Mouse (Mus musculus) small intestine, adult 2 months (tissue): ENCODE data around the gene Cep170b. TPM values are rescaled to one million over a fixed set of nuclear protein-coding genes. Genes with fewer than 3 reads are reported as not detected.

Source experiments
- H3K27ac ChIP-seq: fragments of 200-500 bp; 2 replicates; pipeline ENCODE4 v1.5.1; 2012; ENCODE audit warnings: low read depth, low read length, control low read depth, inconsistent platforms; ENCODE audit not compliant: insufficient read depth
- H3K27me3 ChIP-seq: fragments of 200-500 bp; 2 replicates; pipeline ENCODE4 v1.6.1; 2012; ENCODE audit warnings: mild to moderate bottlenecking, moderate library complexity, low read length, inconsistent platforms; ENCODE audit not compliant: control insufficient read depth, insufficient read depth
- H3K36me3 ChIP-seq: fragments of 200-500 bp; 2 replicates; pipeline ENCODE4 v1.6.1; 2012; ENCODE audit warnings: mild to moderate bottlenecking, low read length, control low read depth, inconsistent platforms; ENCODE audit not compliant: control insufficient read depth, insufficient read depth
- H3K4me1 ChIP-seq: fragments of 200-500 bp; 2 replicates; pipeline ENCODE4 v1.6.1; 2012; ENCODE audit warnings: low read length, inconsistent platforms, mixed read lengths; ENCODE audit not compliant: control insufficient read depth, insufficient read depth, insufficient read length
- H3K4me3 ChIP-seq: fragments of 200-500 bp; 2 replicates; pipeline ENCODE4 v1.5.1; 2012; ENCODE audit warnings: low read depth, mild to moderate bottlenecking, control low read depth, inconsistent platforms, low read length, moderate library complexity
- CTCF ChIP-seq: fragments of 200-500 bp; IDR thresholded peaks from 2 replicates; pipeline ENCODE4 v1.5.1; 2012; ENCODE audit warnings: low read depth, mild to moderate bottlenecking, control low read depth, inconsistent platforms, low read length, moderate library complexity, mixed read lengths; ENCODE audit not compliant: insufficient replicate concordance, insufficient read length; ENCODE audit errors: extremely low read depth
- POLR2A ChIP-seq: fragments of 200-500 bp; IDR thresholded peaks from 2 replicates; pipeline ENCODE4 v1.6.1; 2012; ENCODE audit warnings: low read depth, mild to moderate bottlenecking, control low read depth, inconsistent platforms, low read length, moderate library complexity
- WGBS: fragments of 180-500 bp; shearing (Covaris S2); methylation state at CpG from one replicate; pipeline ENCODE4 v1.1.7; 2018; 5-methylcytosine and 5-hydroxymethylcytosine counted together
- polyA plus RNA-seq: library from polyadenylated mRNA; depleted of rRNA; stranded (reverse); fragments of >200 nt; gene quantifications from 2 replicates; pipeline ENCODE4 v1.2.3, GENCODE M21; 2012

Gene Cep170b
- polyA plus RNA-seq, 1 experiment, result 99.3 TPM

- WGBS, result 94% methylated on average over 3 of the region's 3 CpGs
- H3K36me3 ChIP-seq, result no peaks in the 10 kb centered on the region
- H3K27me3 ChIP-seq, result no peaks in the 10 kb centered on the region
- TF ChIP-seq POLR2A, result no peak
- TF ChIP-seq CTCF, result no peak
- H3K4me1 ChIP-seq, result no peaks in the 10 kb centered on the region
- H3K27ac ChIP-seq, result no peak overlapping the region
- H3K4me3 ChIP-seq, result no peak overlapping the region
Observed at GRCm38 (mm10) chr12:112759471-112759870, 39.2 kb downstream of the Cep170b start.

GRCm38 (mm10) chr12:112760154-112760926, 40.1 kb downstream of the Cep170b start, which contains the start of gene Pld4:
TSS of gene Pld4 (plus strand) at chr12:112760655.
- Histone ChIP-seq H3K4me3 (peak within 1 kb of the TSS; percentile 33), H3K4me1 (no peaks in the 10 kb centered on the region), H3K27me3 (no peaks in the 10 kb centered on the region), H3K36me3 (no peaks in the 10 kb centered on the region), H3K27ac (0 out of 2 replicates have a peak within 1 kb of the TSS, but pooled peaks have one; percentile 2)
- 40% methylated on average over 4 of the region's 4 CpGs for WGBS
- TF ChIP-seq POLR2A (no peak; the same call in 1 of the 2 replicates), CTCF (no peak)

GRCm38 (mm10) chr12:112761411-112761810, 41.2 kb downstream of the Cep170b start:
- Histone ChIP-seq H3K36me3 (no peaks in the 10 kb centered on the region), H3K4me1 (no peaks in the 10 kb centered on the region), H3K27me3 (no peaks in the 10 kb centered on the region), H3K27ac (0 out of 2 replicates have a peak overlapping the region, but pooled peaks have one; percentile 40), H3K4me3 (peak overlapping the region; percentile 33; the same call in 1 of the 2 replicates)
- TF ChIP-seq POLR2A, result no peak
- TF ChIP-seq CTCF, result no peak
- 88% methylated on average over 4 of the region's 4 CpGs for WGBS

GRCm38 (mm10) chr12:112762018-112762417, 41.8 kb downstream of the Cep170b start:
- Histone ChIP-seq H3K27ac (peak overlapping the region; percentile 40; the same call in 1 of the 2 replicates), H3K4me3 (peak overlapping the region; percentile 46), H3K27me3 (no peaks in the 10 kb centered on the region), H3K4me1 (no peaks in the 10 kb centered on the region), H3K36me3 (no peaks in the 10 kb centered on the region)
- 74% methylated on average over 3 of the region's 3 CpGs for WGBS
- TF ChIP-seq POLR2A, result no peak
- TF ChIP-seq CTCF, result no peak

GRCm38 (mm10) chr12:112763176-112763575, 42.9 kb downstream of the Cep170b start:
- H3K27ac ChIP-seq, result no peak overlapping the region
- no peaks in the 10 kb centered on the region for H3K27me3 ChIP-seq
- H3K4me3 ChIP-seq, result no peak overlapping the region
- no peaks in the 10 kb centered on the region for H3K4me1 ChIP-seq
- WGBS, result 92% methylated on average over 4 of the region's 4 CpGs
- no peaks in the 10 kb centered on the region for H3K36me3 ChIP-seq
- TF ChIP-seq POLR2A (no peak), CTCF (no peak)

GRCm38 (mm10) chr12:112764141-112764540, 43.9 kb downstream of the Cep170b start:
- Histone ChIP-seq H3K27ac (no peak overlapping the region), H3K4me3 (no peak overlapping the region), H3K36me3 (no peaks in the 10 kb centered on the region), H3K4me1 (no peaks in the 10 kb centered on the region), H3K27me3 (no peaks in the 10 kb centered on the region)
- WGBS, result 82% methylated on average over 5 of the region's 5 CpGs
- no peak for TF ChIP-seq POLR2A
- TF ChIP-seq CTCF, result no peak

- Histone ChIP-seq H3K27ac (no peak overlapping the region), H3K4me3 (no peak overlapping the region), H3K36me3 (no peaks in the 10 kb centered on the region), H3K4me1 (no peaks in the 10 kb centered on the region), H3K27me3 (no peaks in the 10 kb centered on the region)
- whole genome bisulfite sequencing, result 89% methylated on average over 7 of the region's 7 CpGs
- no peak for TF ChIP-seq POLR2A
- no peak for TF ChIP-seq CTCF
Observed at GRCm38 (mm10) chr12:112764991-112765390, 44.7 kb downstream of the Cep170b start.
